Mouse (Mus musculus): ENCODE results near the gene Tdp2.
"Not testable (repeated sequence)": the region's sequence is repeated elsewhere in the genome, so short reads cannot be mapped to it uniquely, and the experiment has no call there.

Gene Tdp2

DNA sequence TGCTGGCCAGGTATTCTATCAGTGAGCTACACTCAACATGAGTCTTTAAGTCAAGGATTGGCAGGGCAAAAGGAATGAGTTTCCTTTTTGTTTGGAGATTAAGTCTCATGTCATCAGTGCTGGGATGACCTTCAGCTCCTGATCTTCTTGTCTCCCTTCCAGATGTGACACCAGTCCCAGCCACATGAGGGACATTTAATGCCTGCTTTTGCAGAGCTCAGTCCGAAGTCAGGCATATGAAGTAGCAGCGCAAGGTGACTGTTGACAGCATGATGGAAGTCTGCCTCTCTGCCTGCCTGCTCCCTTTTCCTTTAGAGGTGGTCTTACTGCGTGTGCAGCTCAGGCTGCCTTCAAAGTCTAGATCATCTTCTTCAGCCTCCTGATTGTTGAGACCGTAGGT is 6.8 kb upstream of the Tdp2 start:
- in situ Hi-C loops (cut with MboI, MseI), result no loop called here

DNA sequence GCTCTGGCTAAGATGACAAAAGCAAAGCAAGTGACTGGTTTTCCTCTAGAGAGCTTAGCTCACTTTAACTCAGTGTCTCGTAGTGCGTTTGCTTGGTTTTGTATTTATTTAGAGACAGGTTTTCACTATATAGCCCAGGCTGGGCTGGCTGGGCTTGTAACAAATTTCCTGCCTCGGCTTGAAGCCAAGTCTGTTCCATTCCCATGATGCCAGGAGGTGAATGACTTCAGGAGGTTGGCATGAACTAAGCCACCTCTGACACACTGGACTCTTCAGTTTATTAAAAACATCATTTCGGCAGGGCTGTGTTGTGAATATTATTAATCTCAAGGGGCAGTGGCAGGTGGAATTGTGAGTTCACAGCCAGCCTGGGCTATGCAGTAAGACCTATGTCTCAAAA is 5.9 kb upstream of the Tdp2 start:
- in situ Hi-C loops (cut with MboI, MseI), result no loop called here

DNA sequence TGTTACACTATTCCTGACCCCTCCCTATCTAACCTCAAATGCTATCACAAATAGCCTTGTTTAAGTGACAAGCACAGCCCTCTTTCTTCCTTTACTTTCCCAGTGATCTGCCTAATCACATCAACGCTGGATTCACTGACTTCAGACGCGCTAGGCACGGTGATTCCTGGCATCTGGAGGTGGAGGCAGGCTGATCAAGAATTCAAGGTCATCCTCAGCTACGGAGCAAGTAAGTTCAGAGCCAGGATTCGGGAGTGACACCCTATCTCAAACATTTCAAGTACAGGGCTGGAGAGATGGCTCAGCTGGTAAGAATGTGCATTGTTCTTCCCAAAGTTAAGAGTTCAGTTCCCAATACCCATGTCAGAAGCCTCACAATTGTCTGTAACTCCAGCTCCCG is 5.4 kb upstream of the Tdp2 start:
- in situ Hi-C loops (cut with MboI, MseI), result no loop called here

DNA sequence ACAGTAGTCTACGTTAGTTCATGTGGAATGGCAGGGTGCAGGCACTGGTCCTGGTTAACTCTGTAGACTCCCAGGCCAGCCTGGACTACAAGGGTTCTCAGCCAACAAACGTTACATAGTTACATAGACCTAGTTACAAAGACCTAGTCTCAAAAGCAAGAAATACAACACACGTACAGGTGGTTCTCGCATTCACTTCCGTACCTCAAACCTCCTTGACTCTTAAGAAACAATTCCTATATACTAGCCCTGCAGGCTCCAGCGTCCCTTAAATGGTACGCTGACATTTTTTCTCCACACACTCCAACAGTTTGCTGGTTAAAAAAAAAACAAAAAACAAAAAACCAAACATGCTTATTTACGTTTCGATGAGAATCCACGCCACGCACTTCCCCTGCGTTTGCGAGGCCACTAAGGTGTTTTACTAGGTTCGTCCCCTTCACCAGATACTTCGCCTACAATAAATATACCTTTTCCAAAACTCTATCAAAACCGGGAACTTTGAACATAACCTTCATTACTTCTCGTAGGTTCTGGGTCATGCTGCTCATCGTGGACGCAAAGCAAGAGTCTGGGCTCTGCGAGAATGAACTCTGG is 625 bp upstream of the Tdp2 start:
- in situ Hi-C loops (cut with MboI, MseI), result no loop called here

DNA sequence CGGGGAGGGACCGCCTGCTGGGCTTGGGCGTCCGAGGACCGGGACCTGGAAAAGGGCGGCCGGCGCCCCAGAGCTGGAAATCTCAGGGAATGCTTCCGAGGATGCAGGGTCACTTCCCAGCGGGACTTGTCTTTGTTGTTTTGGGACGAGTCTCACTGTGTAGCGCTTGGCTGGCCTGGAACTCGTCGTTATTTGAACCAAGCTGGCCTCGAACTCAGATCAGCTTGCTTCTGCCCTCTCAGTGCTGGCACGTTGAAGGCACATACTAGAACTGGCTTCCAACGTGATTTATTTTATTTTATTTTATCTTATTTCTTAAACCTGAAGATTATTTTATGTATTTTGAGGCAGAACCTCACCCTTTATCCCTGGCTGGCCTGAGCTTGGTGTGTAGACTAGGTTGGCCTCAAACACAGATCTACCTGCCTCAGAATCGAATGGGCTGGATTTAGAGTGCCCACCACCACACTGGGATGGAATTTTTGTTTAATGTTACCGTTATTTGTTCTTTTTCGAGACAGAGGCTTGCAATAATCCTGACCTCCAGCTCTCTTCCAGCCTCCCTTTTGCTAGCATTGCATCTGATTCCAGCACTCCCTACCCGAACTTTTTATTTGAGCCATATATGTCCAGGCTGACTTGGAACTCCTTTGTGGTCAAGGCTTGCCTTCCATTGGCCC is 792 bp downstream of the Tdp2 start:
- in situ Hi-C loops (cut with MboI, MseI), result no loop called here

DNA sequence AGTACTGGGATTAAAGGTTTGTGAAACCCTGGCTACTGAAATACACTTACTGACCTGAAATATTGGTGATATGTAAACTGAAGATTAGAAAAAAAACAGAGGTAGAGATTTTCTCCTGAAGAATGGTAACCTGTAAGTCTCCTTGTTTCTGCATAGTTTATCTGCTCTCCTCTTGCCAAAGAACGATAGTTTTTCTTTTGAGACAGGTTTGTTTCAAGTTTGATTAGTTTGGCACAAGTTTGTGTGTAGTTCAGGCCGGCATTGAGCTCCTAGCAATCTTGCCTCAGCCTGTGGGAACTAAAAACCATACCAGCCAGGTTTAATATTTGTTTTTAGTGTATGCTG is 1.3 kb downstream of the Tdp2 start:
- in situ Hi-C loops (cut with MboI, MseI), result no loop called here

DNA sequence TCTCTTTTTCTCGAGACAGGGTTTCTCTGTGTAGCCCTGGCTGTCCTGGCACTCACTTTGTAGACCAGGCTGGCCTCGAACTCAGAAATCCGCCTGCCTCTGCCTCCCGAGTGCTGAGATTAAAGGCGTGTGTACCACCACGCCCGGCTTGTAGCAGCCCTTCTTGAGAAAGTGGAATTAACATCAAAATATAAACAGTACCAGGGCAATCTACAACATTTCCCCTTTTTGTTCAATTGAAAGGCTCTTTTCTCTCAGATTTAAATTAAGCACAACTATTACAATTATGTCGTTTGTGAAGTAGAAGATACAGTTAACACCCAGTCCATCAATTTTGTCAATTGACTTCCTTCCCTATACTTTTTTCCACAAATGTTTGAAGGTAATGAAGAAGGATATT is 6.3 kb downstream of the Tdp2 start:
- in situ Hi-C loops (cut with MboI, MseI), result not testable (repeated sequence)

DNA sequence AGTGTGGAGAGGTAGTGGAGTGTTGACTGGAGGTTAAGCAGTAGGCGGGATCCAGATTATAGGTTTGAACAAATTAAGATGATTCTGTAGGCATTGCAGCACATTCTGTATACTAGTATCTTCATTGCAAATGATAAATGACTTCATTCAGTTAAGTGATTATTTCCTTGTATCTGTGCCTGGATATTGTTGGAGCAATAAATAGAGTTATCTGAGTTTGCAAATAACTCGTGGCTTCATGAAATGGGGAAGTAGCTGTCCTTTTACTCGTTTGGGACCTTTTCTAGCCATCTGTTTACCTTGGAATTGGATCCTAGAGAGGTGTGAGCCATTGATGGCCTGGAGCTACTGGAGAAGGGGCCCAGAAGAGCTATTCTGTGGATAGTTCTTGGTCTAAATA is 8.4 kb downstream of the Tdp2 start:
- in situ Hi-C loops (cut with MboI, MseI), result no loop called here

DNA sequence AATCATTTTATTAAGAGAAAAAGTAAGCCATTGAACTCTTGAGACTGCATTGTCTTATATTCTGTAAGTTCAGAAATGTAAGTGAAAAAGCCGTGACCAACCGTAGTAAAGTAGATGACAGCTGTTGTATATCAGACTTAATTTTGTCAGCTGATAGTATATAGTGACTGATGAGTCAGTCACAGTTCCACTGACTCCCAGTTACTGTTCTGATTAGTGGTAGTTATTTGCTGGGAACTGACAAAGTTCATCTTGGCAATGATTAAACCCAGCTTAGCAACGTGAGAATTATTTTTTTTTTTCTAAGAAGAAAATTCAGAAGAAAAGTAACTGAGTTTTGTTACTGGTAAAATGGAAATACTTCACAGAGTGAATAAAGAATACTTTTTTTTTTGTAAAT is 10.2 kb downstream of the Tdp2 start:
- in situ Hi-C loops (cut with MboI, MseI), result no loop called here

DNA sequence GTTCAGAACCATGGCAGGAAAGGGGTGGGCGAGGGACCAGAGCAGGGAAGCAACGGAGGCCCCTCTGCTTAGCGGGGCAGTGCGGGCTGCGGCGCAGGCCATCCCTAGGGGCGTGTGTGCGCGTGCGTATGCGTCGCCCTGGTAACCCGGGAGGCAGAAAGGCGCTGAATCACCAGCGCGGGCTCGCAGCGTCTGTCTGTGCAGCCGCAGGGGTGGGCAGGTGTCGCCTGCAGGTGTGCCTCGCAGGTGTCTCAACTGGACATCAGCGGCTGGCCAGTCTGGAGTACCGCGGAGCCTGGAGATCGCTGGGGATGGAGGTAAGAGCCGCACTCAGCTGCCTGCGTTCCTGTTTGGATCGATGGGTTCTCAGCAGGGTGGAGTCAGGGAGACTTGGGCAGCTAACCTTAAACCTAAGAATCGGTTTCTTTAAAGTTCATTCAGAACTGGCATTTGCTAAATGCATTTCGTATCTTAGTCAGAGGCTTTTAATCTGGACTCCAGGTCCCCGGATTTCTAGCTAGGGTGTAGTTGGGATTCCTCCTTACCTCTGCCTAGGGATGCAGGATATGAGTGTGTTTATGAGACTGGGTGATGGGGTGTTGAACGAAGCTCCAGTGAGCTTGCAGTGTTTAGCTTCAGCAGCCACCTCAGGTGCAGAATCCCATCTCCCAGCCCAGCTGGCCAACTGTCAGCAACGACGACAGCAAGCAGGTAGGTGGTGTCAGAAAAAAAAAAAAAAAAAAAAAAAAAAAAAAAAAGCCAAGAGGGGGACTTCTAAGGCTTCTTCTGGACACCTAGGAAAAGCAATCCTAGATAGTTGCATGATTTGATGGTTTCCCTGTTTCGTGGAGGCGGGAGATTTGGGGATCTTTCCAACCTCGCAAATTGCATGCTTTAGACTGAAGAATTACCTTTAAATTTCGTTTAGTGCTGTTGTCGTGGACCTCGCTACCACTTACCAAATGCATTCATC is 13.8 kb downstream of the Tdp2 start, which contains the start of gene D130043K22Rik:
D130043K22Rik (plus strand) TSS at position 153 of the 973 bp plus-strand sequence.
- in situ Hi-C loops (cut with MboI, MseI), result no loop called here

DNA sequence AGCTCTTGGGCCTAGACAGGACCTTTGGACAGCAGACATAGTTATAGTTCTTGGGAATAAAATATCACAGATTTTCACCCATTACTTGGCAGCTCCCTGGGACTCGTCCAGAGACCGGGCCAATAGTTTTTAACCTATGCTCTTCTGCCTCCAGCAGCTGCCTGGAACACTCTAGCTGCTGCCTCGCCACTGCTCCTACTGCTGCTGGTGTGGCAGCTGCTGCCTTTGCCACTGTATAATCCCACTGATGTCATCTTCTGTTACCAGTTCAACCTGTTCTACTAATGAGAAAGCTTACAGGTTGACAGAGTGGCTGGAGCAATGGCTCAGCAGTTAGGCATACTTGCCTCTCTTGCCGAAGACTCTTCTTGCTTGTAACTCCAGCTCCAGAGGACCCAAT is 17.8 kb downstream of the Tdp2 start:
- in situ Hi-C loops (cut with MboI, MseI), result no loop called here

DNA sequence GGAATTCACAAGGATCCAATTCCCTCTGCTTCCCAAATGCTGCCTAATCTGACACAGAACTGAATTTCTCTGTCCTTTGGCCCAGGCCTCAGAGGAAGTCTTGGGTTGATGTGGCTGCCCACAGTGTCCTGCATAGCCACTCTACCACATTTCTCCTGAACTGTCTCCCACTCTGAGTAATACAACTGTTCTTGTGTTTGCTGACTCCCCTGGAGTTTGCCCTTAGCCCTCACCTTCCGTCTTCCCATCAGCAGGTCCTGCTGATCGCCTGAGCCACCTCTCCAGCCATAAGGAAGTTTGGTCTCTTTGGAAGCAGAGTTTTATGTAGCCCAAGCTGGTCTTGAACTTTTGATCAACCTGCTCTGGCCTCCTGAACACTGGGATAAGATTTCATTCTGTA is 20.5 kb downstream of the Tdp2 start:
- in situ Hi-C loops (cut with MboI, MseI), result no loop called here

DNA sequence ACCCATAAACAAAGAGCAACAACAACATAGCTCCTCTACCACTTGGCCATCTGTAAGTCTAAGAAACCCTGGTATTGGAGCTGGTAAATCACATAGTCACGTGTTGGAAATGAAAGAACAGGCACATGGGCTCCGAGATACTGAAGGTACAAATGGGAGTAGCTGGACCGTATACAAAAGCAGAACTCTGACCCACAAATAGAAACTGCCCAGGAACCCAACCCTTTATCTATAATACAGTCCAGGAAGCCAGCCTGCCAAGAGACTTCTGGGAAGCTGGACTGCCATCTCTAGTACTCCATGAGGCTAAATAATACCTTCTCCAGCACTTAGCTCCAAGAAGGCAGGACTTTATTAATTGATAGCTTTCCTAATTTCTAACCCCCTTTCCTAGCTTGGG is 21.1 kb downstream of the Tdp2 start:
- in situ Hi-C loops (cut with MboI, MseI), result no loop called here

DNA sequence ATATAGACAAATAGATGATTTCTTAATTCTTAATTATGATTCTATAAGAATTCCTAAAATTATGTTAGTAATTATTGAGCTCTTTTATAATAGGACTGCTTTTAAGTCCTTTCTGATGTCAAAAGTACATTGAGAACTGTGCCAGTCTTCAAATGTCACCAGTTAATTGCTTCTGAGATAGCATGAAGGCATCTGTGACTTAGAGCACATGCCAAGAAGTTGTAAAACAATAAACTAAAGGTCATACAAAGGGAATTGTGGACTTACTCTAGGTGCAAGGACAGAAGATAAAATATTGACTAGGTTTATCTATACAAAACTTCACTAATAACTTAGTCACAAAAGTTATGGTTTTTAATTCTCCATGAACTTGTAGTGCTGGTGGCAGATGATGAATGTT is 27.6 kb downstream of the Tdp2 start:
- in situ Hi-C loops (cut with MboI, MseI), result no loop called here

DNA sequence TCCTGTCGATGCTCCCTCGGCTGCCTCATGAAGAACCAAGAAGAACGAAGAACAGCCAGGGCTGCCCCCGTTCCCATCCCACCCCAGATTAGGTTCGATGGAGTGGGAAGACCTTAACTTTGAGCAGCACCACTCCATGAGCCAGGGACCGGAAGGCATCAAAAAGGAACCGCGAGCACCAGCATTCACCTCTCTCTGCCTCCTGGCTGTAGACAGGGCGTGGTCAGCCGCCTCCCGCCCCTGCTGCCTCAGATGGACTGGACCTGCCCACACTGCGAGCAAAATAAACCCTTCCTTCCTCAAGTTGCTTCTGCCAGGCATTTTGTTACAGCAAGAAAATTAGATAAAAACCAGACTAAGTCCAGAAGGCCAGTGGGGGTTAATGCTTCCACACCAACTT is 29.6 kb downstream of the Tdp2 start:
- in situ Hi-C loops (cut with MboI, MseI), result no loop called here

DNA sequence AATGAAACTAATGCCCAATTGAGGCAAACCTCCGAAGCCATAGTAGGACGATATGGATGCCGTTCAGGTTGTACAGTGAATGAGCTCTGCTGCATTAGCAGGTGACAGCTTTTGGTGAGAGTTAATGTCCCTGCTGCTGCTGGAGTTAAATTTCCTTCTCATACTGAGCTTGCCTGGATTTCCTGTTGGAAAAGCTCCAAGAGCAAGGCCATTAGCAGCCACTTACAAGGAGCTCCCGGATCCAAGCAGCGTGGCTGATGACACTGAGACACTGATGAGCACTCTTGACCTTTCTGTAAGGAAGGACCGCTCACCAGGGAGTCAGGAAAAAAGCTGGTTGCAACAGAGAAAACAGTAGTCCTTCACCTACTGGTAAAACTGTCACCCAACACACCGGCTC is 30.5 kb downstream of the Tdp2 start:
- in situ Hi-C loops (cut with MboI, MseI), result no loop called here

DNA sequence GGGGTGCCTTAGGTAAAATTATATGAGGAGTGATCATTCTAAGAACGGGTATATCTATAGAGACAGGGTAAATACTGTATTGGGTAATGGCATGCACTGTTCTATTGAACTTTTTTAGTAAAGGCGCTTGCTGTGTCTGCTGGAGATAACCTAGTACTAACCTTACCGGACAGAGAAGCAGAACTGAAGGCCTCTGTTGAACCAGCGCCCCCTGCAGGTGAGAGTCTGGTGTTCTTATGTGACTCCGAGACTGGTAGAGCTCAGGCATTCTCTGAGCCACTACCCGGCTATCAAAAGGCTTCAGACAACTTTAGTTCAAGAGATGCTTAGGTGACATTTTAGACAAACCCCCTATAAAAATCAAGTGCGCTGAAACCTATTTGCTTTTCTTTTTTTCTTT is 31.0 kb downstream of the Tdp2 start:
- in situ Hi-C loops (cut with MboI, MseI), result no loop called here

DNA sequence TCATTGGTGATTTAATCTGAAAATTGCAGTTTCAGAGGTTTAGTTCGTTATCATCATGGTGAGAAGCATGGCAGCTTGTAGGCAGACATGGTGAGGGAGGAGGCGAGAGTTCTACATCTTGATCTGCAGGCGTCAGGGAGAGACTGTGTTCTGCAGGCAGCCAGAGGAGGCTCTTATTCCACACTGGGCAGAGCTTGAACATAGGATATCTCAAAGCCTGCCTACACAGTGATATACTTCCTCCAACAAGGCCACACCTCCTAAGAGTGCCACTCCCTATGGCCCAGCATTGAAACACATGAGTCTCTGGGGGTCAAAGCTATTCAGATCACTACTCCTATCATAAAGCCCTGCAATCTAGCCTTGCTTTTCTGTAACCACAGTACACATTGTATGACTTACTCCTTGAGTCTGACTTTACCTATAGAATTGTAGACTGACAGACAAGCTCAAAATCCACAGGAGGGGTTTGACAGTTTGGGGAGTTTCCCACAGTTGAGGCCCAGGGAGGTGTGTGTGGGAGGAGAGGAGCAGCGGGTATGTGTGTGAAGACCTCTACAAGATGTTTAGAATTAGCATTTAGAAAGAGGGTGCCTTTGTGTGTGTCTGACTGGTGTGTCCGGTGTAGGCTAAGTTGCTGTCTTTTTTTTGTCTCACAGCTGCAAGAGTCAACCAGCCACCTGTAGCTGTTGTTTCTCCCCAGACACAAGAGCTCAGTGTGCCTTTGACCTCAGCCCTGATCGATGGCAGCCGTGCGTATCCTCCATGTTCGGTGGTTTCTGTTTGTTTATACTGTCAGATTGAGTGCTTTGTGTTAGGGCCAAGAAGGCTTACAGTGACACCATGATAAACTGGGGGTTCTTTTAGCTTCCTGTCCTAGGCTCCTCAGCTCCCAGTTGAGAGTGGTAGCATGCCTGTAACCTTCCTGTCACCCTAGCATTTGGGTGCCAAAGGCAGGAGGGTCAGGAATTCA is 35.2 kb downstream of the Tdp2 start:
- in situ Hi-C loops (cut with MboI, MseI), result no loop called here

DNA sequence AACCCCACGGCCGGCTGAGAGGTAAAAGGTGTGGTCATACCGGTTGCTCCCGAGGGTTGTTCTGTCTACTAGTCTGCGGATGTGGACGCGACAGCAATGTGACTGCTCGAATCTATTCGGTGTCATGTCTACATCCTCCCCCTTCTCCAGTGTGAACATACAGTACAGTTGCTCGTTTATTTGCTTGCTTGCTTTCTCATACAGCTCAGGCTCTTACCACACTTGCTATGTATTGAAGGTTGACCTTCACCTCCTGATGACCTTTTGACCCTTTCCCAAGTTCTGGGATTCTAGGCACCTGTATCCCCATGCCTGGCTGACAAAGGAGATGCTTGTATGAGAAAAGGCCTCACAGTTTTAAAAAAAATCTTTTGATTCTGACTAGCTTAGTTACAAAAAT is 36.3 kb downstream of the Tdp2 start:
- in situ Hi-C loops (cut with MboI, MseI), result no loop called here

DNA sequence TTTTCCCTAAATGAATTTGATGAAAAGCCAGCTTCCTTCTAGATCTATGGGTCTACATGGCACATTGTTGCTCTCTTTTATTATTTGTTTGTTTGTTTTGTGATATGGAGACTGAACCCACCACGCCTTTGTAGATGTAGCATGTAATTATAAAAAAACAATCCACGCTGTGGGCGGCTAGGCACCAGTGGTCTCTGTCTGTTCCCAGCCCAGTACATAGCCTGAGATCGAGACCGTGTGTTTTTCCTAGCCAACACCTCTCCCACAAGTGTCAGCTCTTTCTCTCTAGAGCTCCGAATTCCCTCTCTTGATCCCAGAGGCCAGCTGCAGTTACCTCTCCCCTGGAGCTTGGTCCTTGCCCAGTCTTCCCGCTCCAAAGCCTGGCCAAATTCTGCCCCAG is 36.8 kb downstream of the Tdp2 start:
- in situ Hi-C loops (cut with MboI, MseI), result no loop called here

DNA sequence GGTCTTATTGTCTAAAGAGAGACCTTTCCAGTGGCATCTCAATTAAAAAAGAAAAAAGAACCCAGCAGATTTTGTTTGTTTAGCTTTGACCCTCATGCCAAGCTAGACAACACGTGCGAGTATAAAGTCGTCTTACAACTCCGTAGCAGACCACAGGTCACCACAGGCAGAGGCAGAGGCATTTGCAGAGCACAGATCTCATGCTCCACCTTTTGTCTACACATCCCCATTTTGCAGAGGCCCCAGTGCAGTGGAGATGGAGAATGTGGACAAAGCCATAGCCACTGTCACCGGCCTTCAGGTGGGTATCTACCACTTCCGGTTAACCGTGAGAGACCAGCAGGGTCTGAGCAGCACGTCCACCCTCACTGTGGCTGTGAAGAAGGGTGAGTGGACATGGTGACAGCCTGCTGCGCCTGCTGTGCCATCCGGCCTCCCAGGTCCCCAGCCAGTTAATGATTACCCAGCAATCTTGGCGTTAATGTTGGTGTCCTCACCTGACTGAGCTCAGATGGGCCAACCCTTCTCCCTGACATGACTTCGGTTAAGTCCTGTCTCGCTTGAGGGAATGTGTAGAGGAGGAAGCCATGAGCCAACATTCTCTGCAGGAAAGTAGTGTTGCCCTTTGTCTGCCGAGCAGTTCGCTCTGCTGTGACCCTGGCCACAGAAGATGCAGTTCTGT is 48.0 kb downstream of the Tdp2 start:
- in situ Hi-C loops (cut with MboI, MseI), result no loop called here

Data from T-helper 2 cell (primary cell).